Mouse (Mus musculus) MEL (cell line): Measurements from ENCODE around the gene Trmt10c. TPM values are rescaled to one million over a fixed set of nuclear protein-coding genes. Genes with fewer than 3 reads are reported as not detected.
A peak's percentile ranks its signal among the peaks of the same experiment; 100 is the strongest.

ENCODE experiments used
- DNase-seq: peaks from one replicate; pipeline ENCODE4 v3.0.0; 2011; ENCODE audit warnings: low read depth, low spot score
- H3K27ac ChIP-seq: 2 replicates; pipeline ENCODE4 v1.5.1; 2012; ENCODE audit warnings: low read depth, mild to moderate bottlenecking, control low read depth, low read length, moderate library complexity; ENCODE audit not compliant: control insufficient read depth
- H3K27me3 ChIP-seq, 2 experiments: fragments of 150-350 bp in 1 of 2; sonication (generic) in 1 of 2; 2 replicates each; pipeline ENCODE4 v1.6.1; 2012; ENCODE audit warnings: low read length in 2 of 2, mild to moderate bottlenecking in 2 of 2, improper control_type of control experiment in 1 of 2, moderate library complexity in 1 of 2; ENCODE audit not compliant: insufficient read depth in 2 of 2, control insufficient read depth in 1 of 2
- H3K36me3 ChIP-seq, 2 experiments: 2 replicates each; pipeline ENCODE4 v1.6.1; 2012 to 2014; ENCODE audit warnings: low read length in 2 of 2, improper control_type of control experiment in 1 of 2, inconsistent platforms in 1 of 2, mild to moderate bottlenecking in 1 of 2; ENCODE audit not compliant: insufficient read depth in 2 of 2, control insufficient read depth in 1 of 2
- H3K4me1 ChIP-seq, 2 experiments: fragments of 150-350 bp in 1 of 2; sonication (generic) in 1 of 2; 2 replicates each; pipeline ENCODE4 v1.6.1; 2012; ENCODE audit warnings: low read length in 2 of 2, improper control_type of control experiment in 1 of 2, mild to moderate bottlenecking in 1 of 2; ENCODE audit not compliant: insufficient read depth in 2 of 2, control insufficient read depth in 1 of 2
- H3K4me3 ChIP-seq, 2 experiments: fragments of 150-350 bp in 1 of 2; sonication (generic) in 1 of 2; 2 replicates each; pipeline ENCODE4 v1.5.1; 2012; ENCODE audit warnings: low read depth in 2 of 2, low read length in 2 of 2, mild to moderate bottlenecking in 2 of 2, moderate library complexity in 2 of 2, control low read depth in 1 of 2, improper control_type of control experiment in 1 of 2; ENCODE audit not compliant: control insufficient read depth in 1 of 2, insufficient read depth in 1 of 2
- H3K79me2 ChIP-seq: 2 replicates; pipeline ENCODE4 v1.6.1; 2012; ENCODE audit warnings: mild to moderate bottlenecking, low read length, moderate library complexity; ENCODE audit not compliant: control insufficient read depth, poor library complexity, insufficient read depth
- H3K9ac ChIP-seq: 2 replicates; pipeline ENCODE4 v1.6.1; 2012; ENCODE audit warnings: low read depth, mild to moderate bottlenecking, control low read depth, low read length, moderate library complexity; ENCODE audit not compliant: control insufficient read depth, poor library complexity, severe bottlenecking
- H3K9me3 ChIP-seq: fragments of 150-350 bp; sonication (generic); replicated peaks from 2 replicates; pipeline ENCODE4 v1.6.1; 2012; ENCODE audit warnings: mild to moderate bottlenecking, low read length, improper control_type of control experiment, moderate library complexity; ENCODE audit not compliant: insufficient read depth
- BHLHE40 ChIP-seq: IDR thresholded peaks from 2 replicates; pipeline ENCODE4 v1.6.1; 2012; ENCODE audit warnings: low read depth, mild to moderate bottlenecking, inconsistent platforms, low read length, improper control_type of control experiment, borderline replicate concordance
- CTCF ChIP-seq, 3 experiments: IDR thresholded peaks in 2 of 3; conservative IDR thresholded peaks in 1 of 3; 2 replicates each; pipeline ENCODE4 v1.5.1; 2011 to 2012; ENCODE audit warnings: low read length in 3 of 3, low read depth in 2 of 3, mild to moderate bottlenecking in 2 of 3, improper control_type of control experiment in 1 of 3, inconsistent platforms in 1 of 3, mixed read lengths in 1 of 3, moderate library complexity in 1 of 3; ENCODE audit not compliant: control insufficient read depth in 1 of 3, insufficient read depth in 1 of 3, poor library complexity in 1 of 3, severe bottlenecking in 1 of 3
- E2F4 ChIP-seq: IDR thresholded peaks from 2 replicates; pipeline ENCODE4 v1.6.1; 2011; ENCODE audit warnings: low read depth, low read length, improper control_type of control experiment, borderline replicate concordance
- ELF1 ChIP-seq: IDR thresholded peaks from 2 replicates; pipeline ENCODE4 v1.6.1; 2014; ENCODE audit warnings: low read depth, mild to moderate bottlenecking, inconsistent platforms, low read length, improper control_type of control experiment, moderate library complexity
- EP300 ChIP-seq, 2 experiments: IDR thresholded peaks; 2 replicates each; pipeline ENCODE4 v1.6.1; 2011; ENCODE audit warnings: improper control_type of control experiment in 2 of 2, low read length in 2 of 2, low read depth in 1 of 2, mild to moderate bottlenecking in 1 of 2
- ETS1 ChIP-seq: IDR thresholded peaks from 2 replicates; pipeline ENCODE4 v1.6.1; 2012; ENCODE audit warnings: low read depth, mild to moderate bottlenecking, inconsistent platforms, low read length, improper control_type of control experiment, moderate library complexity
- GABPA ChIP-seq: IDR thresholded peaks from 2 replicates; pipeline ENCODE4 v1.6.1; 2012; ENCODE audit warnings: low read depth, mild to moderate bottlenecking, inconsistent platforms, low read length, improper control_type of control experiment, moderate library complexity
- GATA1 ChIP-seq: IDR thresholded peaks from 2 replicates; pipeline ENCODE4 v1.6.1; 2011; ENCODE audit warnings: low read depth, low read length, improper control_type of control experiment
- HCFC1 ChIP-seq: IDR thresholded peaks from 2 replicates; pipeline ENCODE4 v1.6.1; 2012; ENCODE audit warnings: low read depth, mild to moderate bottlenecking, inconsistent platforms, low read length, improper control_type of control experiment, moderate library complexity
- JUND ChIP-seq: IDR thresholded peaks from 2 replicates; pipeline ENCODE4 v1.6.1; 2011; ENCODE audit warnings: low read depth, mild to moderate bottlenecking, improper control_type of control experiment, low read length
- MAZ ChIP-seq: IDR thresholded peaks from 2 replicates; pipeline ENCODE4 v1.6.1; 2012; ENCODE audit warnings: low read depth, mild to moderate bottlenecking, inconsistent platforms, low read length, improper control_type of control experiment
- MEF2A ChIP-seq: IDR thresholded peaks from 2 replicates; pipeline ENCODE4 v1.6.1; 2014; ENCODE audit warnings: low read depth, mild to moderate bottlenecking, inconsistent platforms, low read length, improper control_type of control experiment; ENCODE audit not compliant: poor library complexity, insufficient replicate concordance, severe bottlenecking; ENCODE audit errors: extremely low read depth
- MXI1 ChIP-seq: IDR thresholded peaks from 2 replicates; pipeline ENCODE4 v1.6.1; 2011; ENCODE audit warnings: mild to moderate bottlenecking, low read depth, low read length, improper control_type of control experiment
- MYB ChIP-seq: IDR thresholded peaks from 2 replicates; pipeline ENCODE4 v1.6.1; 2011; ENCODE audit warnings: mild to moderate bottlenecking, low read depth, low read length, improper control_type of control experiment
- MYC ChIP-seq: IDR thresholded peaks from 2 replicates; pipeline ENCODE4 v1.6.1; 2011; ENCODE audit warnings: low read depth, mild to moderate bottlenecking, low read length, improper control_type of control experiment, moderate library complexity
- NRF1 ChIP-seq: IDR thresholded peaks from 2 replicates; pipeline ENCODE4 v1.6.1; 2014; ENCODE audit warnings: low read depth, mild to moderate bottlenecking, inconsistent platforms, low read length, improper control_type of control experiment, moderate library complexity; ENCODE audit not compliant: poor library complexity, insufficient read depth, severe bottlenecking
- POLR2A ChIP-seq, 2 experiments: IDR thresholded peaks; 2 replicates each; pipeline ENCODE4 v1.6.1; 2011 to 2012; ENCODE audit warnings: low read length in 2 of 2, mild to moderate bottlenecking in 2 of 2, control low read depth in 1 of 2, improper control_type of control experiment in 1 of 2, low read depth in 1 of 2, moderate library complexity in 1 of 2; ENCODE audit not compliant: control insufficient read depth in 1 of 2, insufficient read depth in 1 of 2, poor library complexity in 1 of 2
- RAD21 ChIP-seq: IDR thresholded peaks from 2 replicates; pipeline ENCODE4 v1.6.1; 2011; ENCODE audit warnings: mild to moderate bottlenecking, low read depth, low read length, improper control_type of control experiment
- RCOR1 ChIP-seq: IDR thresholded peaks from 2 replicates; pipeline ENCODE4 v1.6.1; 2012; ENCODE audit warnings: low read depth, mild to moderate bottlenecking, inconsistent platforms, low read length, improper control_type of control experiment
- SIN3A ChIP-seq: IDR thresholded peaks from 2 replicates; pipeline ENCODE4 v1.6.1; 2012; ENCODE audit warnings: low read length, improper control_type of control experiment, inconsistent platforms
- SMC3 ChIP-seq: IDR thresholded peaks from 2 replicates; pipeline ENCODE4 v1.6.1; 2011; ENCODE audit warnings: low read depth, low read length, improper control_type of control experiment
- TAL1 ChIP-seq: IDR thresholded peaks from 2 replicates; pipeline ENCODE4 v1.6.1; 2012; ENCODE audit warnings: mild to moderate bottlenecking, inconsistent platforms, low read length, moderate library complexity, mixed read lengths
- TBP ChIP-seq: IDR thresholded peaks from 2 replicates; pipeline ENCODE4 v1.8.0; 2011; ENCODE audit warnings: low read depth, low read length, improper control_type of control experiment
- TCF12 ChIP-seq: IDR thresholded peaks from 2 replicates; pipeline ENCODE4 v1.6.1; 2014; ENCODE audit warnings: low read depth, mild to moderate bottlenecking, inconsistent platforms, low read length, improper control_type of control experiment, moderate library complexity
- UBTF ChIP-seq: IDR thresholded peaks from 2 replicates; pipeline ENCODE4 v1.6.1; 2012; ENCODE audit warnings: low read depth, mild to moderate bottlenecking, inconsistent platforms, low read length, improper control_type of control experiment, moderate library complexity, borderline replicate concordance; ENCODE audit not compliant: insufficient read depth
- USF2 ChIP-seq, 2 experiments: IDR thresholded peaks; 2 replicates each; pipeline ENCODE4 v1.6.1; 2011 to 2012; ENCODE audit warnings: improper control_type of control experiment in 2 of 2, low read length in 2 of 2, borderline replicate concordance in 1 of 2, inconsistent platforms in 1 of 2, low read depth in 1 of 2, mild to moderate bottlenecking in 1 of 2; ENCODE audit not compliant: insufficient read depth in 1 of 2
- polyA plus RNA-seq, 2 experiments: library from polyadenylated mRNA; stranded (reverse) in 1 of 2; unstranded in 1 of 2; fragments of >175 nt in 1 of 2; fragments of >200 nt in 1 of 2; gene quantifications; 2 replicates each; pipeline versions ENCODE4 v1.2.1 to v1.2.4; 2012; ENCODE audit warnings: low replicate concordance in 2 of 2, low read depth in 1 of 2; ENCODE audit not compliant: insufficient read length in 2 of 2, insufficient read depth in 1 of 2, missing spikeins in 1 of 2
- total RNA-seq: library from RNA; depleted of rRNA; stranded (reverse); fragments of 300-350 nt; gene quantifications from 2 replicates; pipeline ENCODE4 v1.2.3, GENCODE M21; 2012

The Trmt10c gene
- total and polyA plus RNA-seq, 3 experiments, result 16.5 to 48.5 (median 32.3) TPM

- Histone ChIP-seq H3K27ac (peak overlapping the region; percentile 84), H3K9me3 (no peaks in the 10 kb centered on the region), H3K27me3 (0 out of 4 replicates have a peak, but pooled peaks cover 0 to 1% of the 10 kb centered on the region in 2 experiments), H3K9ac (peak overlapping the region; percentile 68), H3K4me3 (peak overlapping the region; percentile 31 to 50), H3K36me3 (peaks cover 0 to 8% of the 10 kb centered on the region in 2 experiments; a peak in 2 of 4 replicates)
- 0 out of 4 replicates have a peak, but pooled peaks of 1 of the 2 experiments have one; percentile 27 for TF ChIP-seq POLR2A (IDR thresholded peaks at IDR 0.05; ENCODE audit: control insufficient read depth in 1 of 2, insufficient read depth in 1 of 2, low read depth in 1 of 2, low read length in 2 of 2, poor library complexity in 1 of 2)
- no peak for TF ChIP-seq E2F4
- 0 out of 2 replicates have a peak, but pooled peaks have one; percentile 49 for TF ChIP-seq ETS1
- TF ChIP-seq HCFC1, result peak; percentile 28; the same call in 1 of the 2 replicates
- 0 out of 2 replicates have a peak, but pooled peaks have one; percentile 34 for TF ChIP-seq TBP
- TF ChIP-seq NRF1, result no peak
- peak; percentile 56 to 61 for TF ChIP-seq EP300 (IDR thresholded peaks at IDR 0.05; ENCODE audit: low read depth in 1 of 2, low read length in 2 of 2)
- peak; percentile 71 for TF ChIP-seq ELF1
- peak; percentile 40; the same call in 1 of the 2 replicates for TF ChIP-seq MXI1
- TF ChIP-seq JUND, result no peak
- peak; percentile 66; the same call in 1 of the 2 replicates for TF ChIP-seq MYC
- TF ChIP-seq RCOR1, result peak; percentile 92
- TF ChIP-seq RAD21, result no peak
- peak; percentile 65 for TF ChIP-seq GATA1
- TF ChIP-seq TAL1, result peak; percentile 8; the same call in 1 of the 2 replicates
- peak; percentile 71 for TF ChIP-seq SIN3A
- peak; percentile 39; the same call in 1 of the 2 replicates for TF ChIP-seq TCF12
- TF ChIP-seq, all 39 proteins: peak for 13
- Histone ChIP-seq H3K79me2 (no peaks in the 10 kb centered on the region; the same call in 1 of the 2 replicates), H3K4me1 (peaks cover 0 to 13% of the 10 kb centered on the region in 2 experiments; a peak in 3 of 4 replicates)
- DNase-seq, result peak; percentile 84
These were observed 24.5 kb upstream of the Trmt10c start for GRCm38 (mm10) chr16:56061995-56062594.

DNA sequence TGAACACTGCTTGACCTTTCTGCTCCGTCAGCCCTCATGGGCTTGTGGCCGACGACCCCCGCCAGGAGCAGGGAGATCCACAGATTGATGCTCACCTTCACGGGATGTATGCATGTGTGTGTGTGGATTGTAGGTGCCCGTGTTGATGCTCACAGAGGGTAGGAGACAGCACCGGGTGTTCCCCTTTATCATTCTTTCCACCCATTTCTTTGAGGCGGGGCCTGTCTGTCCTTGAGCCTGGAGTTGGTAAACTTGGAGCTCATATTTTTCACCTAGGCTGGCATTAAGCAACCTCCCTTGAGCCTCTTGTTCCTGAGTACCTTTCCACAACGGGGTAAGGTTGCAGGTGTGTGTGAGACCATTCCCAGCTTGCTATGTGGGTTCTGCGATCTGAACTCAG lies 20.5 kb upstream of the Trmt10c start:
- H3K4me3 ChIP-seq, result no peak overlapping the region
- H3K27ac ChIP-seq, result no peak overlapping the region
- no peak for DNase-seq
- peaks cover 0 to 9% of the 10 kb centered on the region in 2 experiments; a peak in 3 of 4 replicates for H3K4me1 ChIP-seq
- H3K9ac ChIP-seq, result no peak overlapping the region
- no peaks in the 10 kb centered on the region for H3K9me3 ChIP-seq
- H3K79me2 ChIP-seq, result no peaks in the 10 kb centered on the region
- TF ChIP-seq ELF1 (no peak), RCOR1 (no peak), UBTF (no peak), POLR2A (IDR thresholded peaks at IDR 0.05; ENCODE audit: control insufficient read depth in 1 of 2, insufficient read depth in 1 of 2, low read depth in 1 of 2, low read length in 2 of 2, poor library complexity in 1 of 2) (no peak), EP300 (IDR thresholded peaks at IDR 0.05; ENCODE audit: low read depth in 1 of 2, low read length in 2 of 2) (no peak), MAZ (no peak), GATA1 (no peak), BHLHE40 (no peak), USF2 (IDR thresholded peaks at IDR 0.05; ENCODE audit: borderline replicate concordance in 1 of 2, insufficient read depth in 1 of 2, low read depth in 1 of 2, low read length in 2 of 2) (no peak), SMC3 (no peak), RAD21 (no peak), HCFC1 (no peak), MEF2A (no peak), ETS1 (no peak), TAL1 (no peak), CTCF (IDR thresholded peaks at IDR 0.05 in 2 of 3, conservative IDR thresholded peaks at IDR 0.05 in 1 of 3; ENCODE audit: control insufficient read depth in 1 of 3, insufficient read depth in 1 of 3, low read depth in 2 of 3, low read length in 3 of 3, poor library complexity in 1 of 3, severe bottlenecking in 1 of 3) (no peak), GABPA (no peak), MYB (no peak)
- H3K36me3 ChIP-seq, result peaks cover 0 to 6% of the 10 kb centered on the region in 2 experiments; a peak in 2 of 4 replicates
- peaks cover 4% of the 10 kb centered on the region in 2 experiments; a peak in 2 of 4 replicates for H3K27me3 ChIP-seq
